ENCODE assay signal across 7 mouse cellular contexts in genomic region chr2:163340263-163340662, GRCm38 (mm10). TPM values are rescaled to one million over a fixed set of nuclear protein-coding genes. Genes with fewer than 3 reads are reported as not detected.
DNase-seq lines count a peak whose midpoint lies in the region.

No protein-coding gene starts in this region.

- intact Hi-C loops in heart, postnatal 10 days (cut with DNase I): loop anchor here (1.0 kb wide), 1 partner anchor 61 kb away; no protein-coding TSS in a partner anchor

- peak; percentile 67 for DNase-seq in MN1 (ENCODE audit: low spot score)
- peak; percentile 71 to 80 for DNase-seq in adrenal gland, postnatal 36 days
- peak; percentile 54 for DNase-seq in fibroblast of lung, adult 2 months (ENCODE audit: low read depth)
- peak; percentile 76 to 86 for DNase-seq in heart, postnatal 10 days
- peak; percentile 17 to 64 for DNase-seq in layer of hippocampus, adult 8-10 months (ENCODE audit: low spot score in 2 of 2)
- peak; percentile 36 for DNase-seq in lung, postnatal 25 days (ENCODE audit: low spot score)
- peak; percentile 79 for DNase-seq in right cerebral cortex, postnatal 4 days

RNA-seq across cellular contexts. Expression of gene Jph2, which starts 57.5 kb away (rescaled TPM):
- 1 to 10 TPM; 3.4 to 5.3 TPM for total RNA-seq in adrenal gland, postnatal 36 days (2021)
- 100 to 1,000 TPM; 378 to 449 TPM for total RNA-seq in heart, postnatal 10 days (2021)
- total RNA-seq in layer of hippocampus, adult 8-10 months (2022): under 1 TPM; 0.27 to 0.48 (median 0.42) TPM

Comparison
In these comparisons a context has a peak if more than half of its experiments do, and no peak if none do; other contexts are left out.
1. Peak in every context shown above with its lines: DNase-seq.
2. RNA of gene Jph2, which starts 57.5 kb away (total RNA-seq): 378 to 449 TPM in heart, postnatal 10 days; 3.4 to 5.3 TPM in adrenal gland, postnatal 36 days and 0.27 to 0.48 TPM in layer of hippocampus, adult 8-10 months; every median in the first group is over 10 times any median in the second.